Mouse (Mus musculus): ENCODE measurements at regions not wholly inside any gene's neighbourhood (a gene's known extent, or its start where the extent isn't known, plus 50 kb on each side); places are given as distances from the start of the nearest gene placed in this dataset.

DNA sequence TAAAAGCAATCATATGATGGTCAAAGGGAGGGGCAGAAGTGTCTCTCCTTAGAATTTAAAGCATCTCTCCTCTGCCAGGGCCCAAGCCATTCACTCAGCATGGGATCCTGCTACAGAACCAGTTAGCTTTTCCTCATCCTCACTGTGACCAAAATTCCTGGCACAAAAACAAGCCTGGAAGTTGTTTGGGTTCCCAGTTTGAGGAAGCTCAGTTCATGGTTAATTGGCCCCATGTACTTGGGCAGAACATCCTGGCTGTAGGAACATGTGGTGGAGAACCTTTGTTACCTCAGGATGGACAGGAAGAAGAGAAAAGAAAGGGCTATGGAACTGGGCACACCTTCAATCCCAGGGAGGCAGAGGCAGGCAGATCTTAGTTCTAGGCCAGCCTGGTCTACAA, 52.4 kb upstream of the Mfge8 start:
- Histone ChIP-seq H3K4me2 (replicated peaks) (no peak overlapping the region), H3K27me3 (no peaks in the 10 kb centered on the region), H3K4me3 (no peak overlapping the region), H3K9me3 (no peaks in the 10 kb centered on the region), H3K9ac (no peak overlapping the region), H3K27ac (no peak overlapping the region), H3K4me1 (no peaks in the 10 kb centered on the region), H3K36me3 (no peaks in the 10 kb centered on the region)
- no peak for ATAC-seq (ENCODE audit: low FRiP score, low read depth)

DNA sequence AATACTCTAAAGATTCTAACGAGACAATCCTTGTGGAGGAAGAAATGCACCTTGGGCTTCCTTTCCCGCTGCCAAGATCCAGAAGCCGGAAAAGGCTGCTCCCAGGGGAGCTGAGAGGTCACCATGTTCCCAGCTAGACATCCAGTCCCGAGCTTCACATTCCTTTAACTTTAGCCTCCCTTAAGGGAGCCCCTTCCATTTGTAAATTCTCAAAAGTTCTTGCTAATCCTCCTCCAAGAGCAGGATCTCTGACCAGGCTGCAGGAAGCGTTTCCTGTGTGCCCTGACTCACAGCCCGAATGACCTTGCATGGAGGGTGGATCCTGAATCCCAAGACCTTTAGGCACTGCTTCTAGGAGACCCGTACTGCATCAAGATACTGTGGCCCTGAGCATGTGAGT, 53.5 kb upstream of the Mfge8 start:
- Histone ChIP-seq H3K9ac (no peak overlapping the region), H3K4me3 (no peak overlapping the region), H3K4me1 (no peaks in the 10 kb centered on the region), H3K27ac (no peak overlapping the region), H3K36me3 (no peaks in the 10 kb centered on the region), H3K4me2 (replicated peaks) (no peak overlapping the region), H3K27me3 (no peaks in the 10 kb centered on the region), H3K9me3 (no peaks in the 10 kb centered on the region)
- WGBS: 63% methylated on average over 7 of the region's 7 CpGs
- ATAC-seq (ENCODE audit: low FRiP score, low read depth): no peak

DNA sequence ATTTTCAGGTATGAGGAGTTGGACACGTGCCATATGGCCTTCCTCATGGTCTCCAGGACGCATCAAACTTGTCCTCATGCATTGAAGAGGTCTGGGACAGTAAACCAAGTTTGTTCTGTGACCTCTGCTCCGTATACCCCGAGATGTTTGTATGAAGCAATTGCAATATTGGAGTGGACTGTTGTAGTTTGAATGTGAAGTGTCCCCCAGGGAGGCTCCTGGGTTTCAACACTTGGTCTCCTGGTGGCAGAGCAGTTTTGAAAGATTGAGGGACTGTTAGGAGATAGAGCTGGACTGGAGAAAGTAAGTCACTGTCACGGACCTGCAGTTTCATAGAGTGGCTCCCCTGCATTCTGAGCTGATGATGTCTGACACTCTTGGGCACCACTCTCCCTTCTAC, 54.6 kb upstream of the Mfge8 start:
- no peak overlapping the region for H3K4me2 ChIP-seq (replicated peaks)
- H3K4me1 ChIP-seq: no peaks in the 10 kb centered on the region
- WGBS: 83% methylated on average over 5 of the region's 5 CpGs
- no peak overlapping the region for H3K27ac ChIP-seq
- no peaks in the 10 kb centered on the region for H3K27me3 ChIP-seq
- no peaks in the 10 kb centered on the region for H3K9me3 ChIP-seq
- no peaks in the 10 kb centered on the region for H3K36me3 ChIP-seq
- no peak for ATAC-seq (ENCODE audit: low FRiP score, low read depth)
- H3K9ac ChIP-seq: no peak overlapping the region
- no peak overlapping the region for H3K4me3 ChIP-seq

DNA sequence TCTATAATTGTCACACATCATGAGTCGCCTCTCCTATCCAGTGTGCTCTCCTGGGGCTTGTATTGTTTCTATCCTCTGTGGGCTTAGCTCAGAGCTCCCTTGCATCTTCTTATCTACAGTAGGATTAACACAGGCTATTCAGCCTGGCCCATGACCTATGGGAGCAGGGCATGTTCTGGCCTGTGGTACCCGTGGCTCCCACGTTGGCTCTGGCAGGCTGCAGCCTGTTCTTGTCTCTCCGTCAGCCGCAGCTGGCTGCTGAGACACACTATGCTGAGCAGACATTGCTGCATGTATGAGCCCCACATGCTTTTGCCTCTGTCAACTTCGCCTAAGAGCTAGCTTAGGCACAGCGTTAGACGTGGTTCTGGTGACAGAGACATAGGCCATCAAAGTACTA, 58.3 kb upstream of the Mfge8 start:
- no peaks in the 10 kb centered on the region for H3K36me3 ChIP-seq
- no peak overlapping the region for H3K27ac ChIP-seq
- H3K4me2 ChIP-seq (replicated peaks): no peak overlapping the region
- H3K9me3 ChIP-seq: no peaks in the 10 kb centered on the region
- no peaks in the 10 kb centered on the region for H3K27me3 ChIP-seq
- peaks cover 16% of the 10 kb centered on the region for H3K4me1 ChIP-seq
- no peak for ATAC-seq (ENCODE audit: low FRiP score, low read depth)
- no peak overlapping the region for H3K9ac ChIP-seq
- H3K4me3 ChIP-seq: no peak overlapping the region
- 51% methylated on average over 8 of the region's 8 CpGs for WGBS

DNA sequence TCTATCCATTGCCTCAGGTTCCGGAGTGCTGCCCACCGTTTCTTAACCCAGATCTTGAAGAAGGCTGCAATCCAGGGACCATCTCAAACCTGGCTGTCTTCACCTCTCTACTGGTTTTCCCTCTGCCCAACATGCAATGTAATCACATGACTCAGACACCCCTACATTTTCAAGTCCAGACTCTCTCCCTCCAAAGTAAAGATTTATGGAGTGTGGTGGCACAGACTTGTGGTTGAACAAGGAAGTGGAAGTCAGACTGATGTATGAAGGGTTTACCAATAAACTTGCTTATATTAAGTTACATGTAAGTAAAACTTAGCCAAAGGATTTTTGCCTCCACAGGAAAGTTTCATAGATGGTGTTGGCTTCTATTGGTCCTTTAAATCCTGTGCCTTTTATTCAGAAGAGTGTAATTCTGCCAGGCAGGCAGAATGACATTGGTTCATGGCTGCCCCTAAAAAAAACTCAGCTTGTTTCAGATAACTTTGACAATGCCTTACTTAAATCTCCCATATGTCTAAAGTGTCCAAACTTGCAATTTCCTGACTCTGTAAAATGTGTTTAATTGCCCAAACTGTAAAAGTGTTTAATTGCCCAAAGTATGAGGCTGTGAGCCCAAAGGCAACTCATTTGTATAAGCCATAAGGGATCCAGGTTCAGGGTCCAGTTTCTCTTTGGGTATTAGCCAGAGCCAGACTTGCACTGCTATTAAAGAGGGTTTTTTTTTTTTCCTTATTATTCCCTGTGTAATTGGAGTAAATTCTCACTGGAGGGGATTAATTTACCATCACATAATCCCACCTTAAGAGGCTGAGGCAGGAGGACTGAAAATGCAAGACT, 61.7 kb upstream of the Mfge8 start:
- no peaks in the 10 kb centered on the region for H3K9me3 ChIP-seq
- peaks cover 16% of the 10 kb centered on the region for H3K4me1 ChIP-seq
- WGBS: 76% methylated on average over 2 of the region's 2 CpGs
- H3K4me3 ChIP-seq: no peak overlapping the region
- H3K27ac ChIP-seq: peak overlapping the region; percentile 52; the same call in 1 of the 2 replicates
- no peaks in the 10 kb centered on the region for H3K27me3 ChIP-seq
- H3K36me3 ChIP-seq: no peaks in the 10 kb centered on the region
- peak; percentile 70 for ATAC-seq (ENCODE audit: low FRiP score, low read depth)
- H3K4me2 ChIP-seq (replicated peaks): peak overlapping the region; percentile 11; the same call in 1 of the 2 replicates
- H3K9ac ChIP-seq: no peak overlapping the region

DNA sequence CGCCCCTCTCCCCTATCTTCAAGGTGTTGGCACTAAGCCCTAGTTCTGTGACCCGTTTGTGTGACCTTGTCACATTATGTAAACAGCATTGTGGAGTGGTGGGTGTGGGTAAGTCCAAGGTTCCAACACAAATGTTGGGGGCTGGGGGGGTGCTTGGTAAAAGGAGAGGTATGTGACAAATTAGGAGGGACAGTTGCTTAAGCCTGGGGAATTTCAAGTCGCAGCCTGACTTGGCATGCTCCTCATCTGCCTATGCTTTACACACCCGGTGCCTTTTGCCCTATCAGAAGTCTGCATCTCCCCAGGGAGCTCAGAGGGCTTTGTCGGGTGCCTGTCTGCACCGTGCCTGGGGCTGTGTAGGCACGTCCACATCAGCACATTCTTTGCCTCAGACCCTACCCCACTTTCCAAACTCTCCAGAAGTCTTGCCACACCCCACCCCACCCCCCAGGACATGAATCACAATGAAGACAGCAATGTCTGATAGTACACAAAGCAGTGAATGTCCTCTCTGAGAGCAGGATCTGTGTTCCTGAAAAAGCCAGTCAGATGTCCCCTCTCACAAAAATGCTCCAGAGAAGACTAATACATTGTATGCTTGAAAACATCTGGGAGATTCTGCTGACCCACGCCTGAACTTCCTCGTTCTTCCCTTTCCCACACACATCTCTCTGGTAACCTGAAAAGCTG, 61.6 kb upstream of the Abhd2 start:
- no peaks in the 10 kb centered on the region for H3K36me3 ChIP-seq
- peak overlapping the region; percentile 11; the same call in 1 of the 2 replicates for H3K4me2 ChIP-seq (replicated peaks)
- H3K27me3 ChIP-seq: no peaks in the 10 kb centered on the region
- no peak overlapping the region for H3K9ac ChIP-seq
- 15% methylated on average over 9 of the region's 9 CpGs for WGBS
- peaks cover 16% of the 10 kb centered on the region for H3K4me1 ChIP-seq
- H3K4me3 ChIP-seq: no peak overlapping the region
- peak; percentile 63 for ATAC-seq (ENCODE audit: low FRiP score, low read depth)
- peak overlapping the region; percentile 39; the same call in 1 of the 2 replicates for H3K27ac ChIP-seq
- peaks cover 2% of the 10 kb centered on the region for H3K9me3 ChIP-seq

DNA sequence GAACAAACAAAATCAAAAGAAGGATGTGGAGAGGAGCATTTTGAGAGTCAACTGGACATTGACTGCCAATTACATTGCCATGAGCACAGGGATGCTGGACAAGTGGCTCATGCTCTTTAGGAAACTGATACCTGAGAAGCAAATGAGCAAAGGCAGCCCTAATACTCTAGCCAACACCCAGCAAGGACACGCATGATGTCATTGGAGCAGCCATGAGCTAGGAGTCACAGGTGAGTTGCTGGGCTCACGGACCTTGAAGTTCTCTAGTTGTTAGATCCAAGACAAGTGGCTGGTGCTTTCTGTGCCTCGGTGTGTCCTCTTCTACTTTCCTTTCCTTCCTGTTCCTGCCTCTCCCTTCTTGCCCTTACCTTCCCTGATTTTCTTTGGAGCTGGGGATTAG, 60.8 kb upstream of the Abhd2 start:
- 90% methylated on average over 3 of the region's 3 CpGs for WGBS
- Histone ChIP-seq H3K36me3 (no peaks in the 10 kb centered on the region), H3K4me3 (no peak overlapping the region), H3K9me3 (peaks cover 9% of the 10 kb centered on the region), H3K4me2 (replicated peaks) (no peak overlapping the region), H3K27ac (no peak overlapping the region), H3K4me1 (peaks cover 16% of the 10 kb centered on the region), H3K9ac (no peak overlapping the region), H3K27me3 (no peaks in the 10 kb centered on the region)
- no peak for ATAC-seq (ENCODE audit: low FRiP score, low read depth)

DNA sequence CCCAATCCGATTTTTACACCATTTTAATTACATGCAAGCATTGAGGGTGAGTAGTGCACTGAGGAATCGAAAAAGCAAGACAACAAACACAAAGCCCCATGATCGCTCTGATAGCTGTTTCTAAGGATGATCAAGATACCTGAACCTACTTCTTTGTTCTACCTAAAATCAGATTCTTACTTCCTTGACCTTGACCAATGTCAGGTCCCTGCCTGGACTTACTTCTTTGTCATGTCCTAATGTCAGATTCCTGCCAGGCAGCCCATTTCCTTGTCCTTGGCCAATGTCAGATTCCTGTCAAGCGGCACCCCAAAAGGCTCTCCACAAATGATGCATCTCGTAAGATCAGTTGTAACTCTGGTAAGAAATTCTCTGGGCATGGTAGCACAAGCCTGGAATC, 58.0 kb upstream of the Abhd2 start:
- Histone ChIP-seq H3K36me3 (no peaks in the 10 kb centered on the region), H3K4me3 (no peak overlapping the region), H3K9me3 (peaks cover 9% of the 10 kb centered on the region), H3K9ac (no peak overlapping the region), H3K27me3 (no peaks in the 10 kb centered on the region), H3K27ac (no peak overlapping the region), H3K4me1 (peaks cover 16% of the 10 kb centered on the region), H3K4me2 (replicated peaks) (no peak overlapping the region)
- no peak for ATAC-seq (ENCODE audit: low FRiP score, low read depth)
- 89% methylated on average over 5 of the region's 5 CpGs for WGBS

DNA sequence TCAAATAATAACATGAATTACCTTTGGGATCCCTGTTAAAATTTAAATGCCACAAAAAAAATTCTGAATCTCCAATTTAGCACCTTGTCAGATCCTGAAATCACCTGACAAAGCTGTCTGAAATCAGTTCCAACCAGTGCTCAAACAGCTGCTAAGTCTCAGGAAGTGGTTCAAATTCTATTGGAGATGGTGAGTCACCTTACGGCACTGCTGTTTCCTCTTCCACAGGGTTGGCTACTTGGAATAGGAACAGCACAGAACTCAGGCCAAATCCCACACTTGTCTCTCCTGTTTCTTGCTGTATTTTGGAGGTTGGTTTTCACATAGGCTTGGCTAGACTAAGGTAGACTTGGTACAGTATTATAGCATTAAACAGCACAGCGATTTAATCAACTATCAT, 55.8 kb upstream of the Abhd2 start:
- H3K4me1 ChIP-seq: no peaks in the 10 kb centered on the region
- H3K27me3 ChIP-seq: no peaks in the 10 kb centered on the region
- no peak for ATAC-seq (ENCODE audit: low FRiP score, low read depth)
- H3K9ac ChIP-seq: no peak overlapping the region
- no peak overlapping the region for H3K27ac ChIP-seq
- H3K4me3 ChIP-seq: no peak overlapping the region
- H3K9me3 ChIP-seq: peaks cover 9% of the 10 kb centered on the region
- H3K4me2 ChIP-seq (replicated peaks): no peak overlapping the region
- WGBS: 84% methylated on average over 2 of the region's 2 CpGs
- no peaks in the 10 kb centered on the region for H3K36me3 ChIP-seq

DNA sequence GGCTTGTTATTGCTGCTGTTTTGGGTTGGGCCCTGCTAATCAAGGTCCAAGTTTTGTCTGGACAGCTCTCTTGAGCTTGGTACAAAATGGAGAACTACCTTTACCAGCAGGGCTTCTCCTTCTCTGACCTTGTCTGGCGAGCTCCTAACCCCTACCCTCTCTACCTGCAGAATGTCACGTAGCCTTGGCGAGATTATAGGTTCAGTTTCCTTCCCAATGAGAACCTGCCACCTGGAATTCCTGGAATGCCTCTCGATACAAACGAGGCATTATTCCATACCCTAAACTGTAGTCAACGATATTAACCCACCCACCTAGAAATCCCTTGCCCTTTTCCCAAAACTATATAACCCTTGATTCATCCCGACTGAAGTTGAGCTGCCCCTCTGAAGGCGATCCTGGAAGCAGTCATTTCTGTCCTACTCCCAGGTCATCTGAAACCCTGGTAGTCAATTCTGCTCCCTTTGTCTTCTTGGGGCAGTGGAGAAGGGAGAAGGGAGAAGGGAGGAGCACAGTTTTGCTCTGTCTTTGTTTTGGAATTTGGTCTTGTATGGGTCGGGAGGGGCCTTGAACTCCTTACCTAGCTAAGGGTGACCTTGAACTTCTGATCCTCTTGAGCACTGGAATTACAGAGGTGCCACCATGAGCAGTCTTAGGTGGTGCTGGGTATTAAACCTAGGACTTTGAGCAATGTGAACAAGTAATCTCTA, 50.2 kb upstream of the Abhd2 start:
- WGBS: 76% methylated on average over 9 of the region's 9 CpGs

More for the DNA sequence above, 50.2 kb upstream of the Abhd2 start:
- Histone ChIP-seq H3K9me3 (no peaks in the 10 kb centered on the region), H3K4me1 (no peaks in the 10 kb centered on the region), H3K27me3 (no peaks in the 10 kb centered on the region), H3K4me2 (replicated peaks) (no peak overlapping the region), H3K4me3 (no peak overlapping the region), H3K27ac (no peak overlapping the region), H3K9ac (no peak overlapping the region), H3K36me3 (no peaks in the 10 kb centered on the region)
- ATAC-seq (ENCODE audit: low FRiP score, low read depth): no peak

Measured in limb, embryonic 13.5 days (tissue).